Mouse (Mus musculus): ENCODE data around the gene Mpp5.

- TF ChIP-seq CTCF (IDR thresholded peaks at IDR 0.05; ENCODE audit: control insufficient read depth, insufficient read depth, low read length) (no peak), POLR2A (IDR thresholded peaks at IDR 0.05; ENCODE audit: borderline replicate concordance, control insufficient read depth, low read depth, low read length) (no peak)
These were observed 39.7 kb downstream of the Mpp5 start for GRCm38 (mm10) chr12:78788266-78788873.
